Comparison of ENCODE assay signal across 22 mouse cellular contexts in the genomic region with DNA sequence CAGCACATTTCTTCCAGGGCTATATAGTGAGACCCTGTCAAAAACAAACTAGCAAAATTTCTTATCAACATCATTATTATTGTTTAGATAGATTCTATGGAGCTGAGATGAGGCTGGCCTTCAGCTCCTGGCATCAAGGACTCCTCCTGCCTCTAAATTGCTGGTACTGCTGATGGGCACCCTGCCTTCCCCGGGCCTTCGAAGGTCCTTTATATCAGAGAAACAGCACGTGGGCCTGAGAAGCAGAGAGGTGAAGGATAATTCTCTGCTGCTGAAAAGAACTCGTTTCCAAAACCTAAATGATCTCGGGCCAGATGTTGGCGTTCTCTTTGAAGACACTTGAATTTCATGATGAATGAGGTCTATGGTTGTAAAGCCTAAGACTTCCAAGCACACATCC. TPM values are rescaled to one million over a fixed set of nuclear protein-coding genes. Genes with fewer than 3 reads are reported as not detected.
DNase-seq lines count a peak whose midpoint lies in the region; ATAC-seq and TF ChIP-seq lines count a peak whose summit lies in the region.
"Had no signal": no experiment of that assay in that cellular context is flagged by ENCODE, and none has a peak within 500 bp of the region (broad histone marks: within the 10 kb centered on the region; RNA-seq: fewer than 3 reads in every experiment).

No protein-coding gene starts in this region.

- H3K36me3 ChIP-seq in intestine, embryonic 14.5 days (ENCODE audit: control insufficient read depth, insufficient read depth, low read length): no peaks in the 10 kb centered on the region
- H3K36me3 ChIP-seq in intestine, postnatal 0 days (ENCODE audit: control insufficient read depth, insufficient read depth): no peaks in the 10 kb centered on the region
- H3K36me3 ChIP-seq: G1E had no signal

- ATAC-seq in intestine, embryonic 14.5 days (replicated peaks; ENCODE audit: low FRiP score, low TSS enrichment, low read depth): no peak
- no peak for ATAC-seq in intestine, postnatal 0 days
- ATAC-seq: activated CD4-positive, CD25-positive, alpha-beta regulatory T cell, adult 4 months; CD4-positive, CD25-positive, alpha-beta regulatory T cell, adult 4 months; Patski had no signal

- no peaks in the 10 kb centered on the region for H3K27me3 ChIP-seq in intestine, embryonic 14.5 days (replicated peaks; ENCODE audit: control insufficient read depth, insufficient read depth, low read length)
- H3K27me3 ChIP-seq in intestine, postnatal 0 days (replicated peaks; ENCODE audit: control insufficient read depth, insufficient read depth, low read length): no peaks in the 10 kb centered on the region
- H3K27me3 ChIP-seq: CH12.LX, Patski had no signal

- no peak overlapping the region for H3K4me3 ChIP-seq in intestine, embryonic 14.5 days (ENCODE audit: low read depth, low read length)
- H3K4me3 ChIP-seq in intestine, postnatal 0 days (ENCODE audit: low read depth, low read length): no peak overlapping the region

- no peak overlapping the region for H3K9ac ChIP-seq in intestine, embryonic 14.5 days (ENCODE audit: low read length)
- H3K9ac ChIP-seq in intestine, postnatal 0 days (ENCODE audit: low read depth, low read length): no peak overlapping the region

- H3K27ac ChIP-seq in intestine, embryonic 14.5 days (ENCODE audit: low read depth): no peak overlapping the region
- no peak overlapping the region for H3K27ac ChIP-seq in intestine, postnatal 0 days (ENCODE audit: low read depth, low read length)

- no peaks in the 10 kb centered on the region for H3K9me3 ChIP-seq in intestine, embryonic 14.5 days (ENCODE audit: control insufficient read depth, low read length)
- H3K9me3 ChIP-seq in intestine, postnatal 0 days (ENCODE audit: control insufficient read depth): no peaks in the 10 kb centered on the region
- H3K9me3 ChIP-seq: G1E had no signal

- no peak for TF ChIP-seq CTCF in intestine, postnatal 0 days (IDR thresholded peaks at IDR 0.05; ENCODE audit: low read depth)

- no peak overlapping the region for H3K4me2 ChIP-seq in intestine, embryonic 14.5 days (ENCODE audit: low read length)
- no peak overlapping the region for H3K4me2 ChIP-seq in intestine, postnatal 0 days (replicated peaks; ENCODE audit: low read depth)

- DNase-seq in heart, adult 11 months: peak; percentile 73
- DNase-seq in heart, adult 9 months (ENCODE audit: low spot score in 2 of 2): no peak
- peak; percentile 13 for DNase-seq in intestine, embryonic 14.5 days (ENCODE audit: low spot score)
- peak; percentile 65 for DNase-seq in ovary, adult 18-20 months (ENCODE audit: low spot score)
- no peak for DNase-seq in ovary, postnatal 10 days (ENCODE audit: low spot score)
- DNase-seq in ovary, postnatal 36 days (ENCODE audit: low spot score): peak; percentile 34
- no peak for DNase-seq in ovary, postnatal 14 days (ENCODE audit: low spot score)
- DNase-seq: adrenal gland, adult 2 months; adrenal gland, adult 8-10 months; adrenal gland, postnatal 10 days; adrenal gland, postnatal 14 days; adrenal gland, postnatal 25 days; adrenal gland, postnatal 36 days; B cell, adult 2 months; cerebellum, adult 11 months; cerebellum, adult 11-12 months had no signal

- H3K4me1 ChIP-seq in intestine, embryonic 14.5 days (replicated peaks; ENCODE audit: control insufficient read depth, insufficient read depth, low read length): no peaks in the 10 kb centered on the region
- H3K4me1 ChIP-seq in intestine, postnatal 0 days (replicated peaks; ENCODE audit: control insufficient read depth, insufficient read depth, low read length): no peaks in the 10 kb centered on the region

- 73% methylated on average over 6 of the region's 6 CpGs for WGBS in intestine, embryonic 14.5 days
- WGBS in intestine, postnatal 0 days: 76% methylated on average over 6 of the region's 6 CpGs

RNA-seq across cellular contexts. Expression of a gene that starts 39.9 kb away (rescaled TPM):
- polyA plus RNA-seq in intestine, embryonic 14.5 days (2014; fragmentation: Nextera tagmentation; extraction: Ambion mirVana): 55.3 and 59.3 TPM in 2 replicates
- polyA plus RNA-seq in intestine, postnatal 0 days (2015; fragmentation: Nextera tagmentation; extraction: Ambion mirVana): 17.9 and 18.4 TPM in 2 replicates

Comparison
In these comparisons a context has a peak if more than half of its experiments do, and no peak if none do; other contexts are left out.
1. DNase-seq: peak in heart, adult 11 months (single experiment), intestine, embryonic 14.5 days (single experiment), ovary, adult 18-20 months (single experiment) and ovary, postnatal 36 days (single experiment); none in heart, adult 9 months (0 of 2), ovary, postnatal 10 days (single experiment) and ovary, postnatal 14 days (single experiment).